Mouse (Mus musculus): ENCODE results near the gene Zfp790. TPM values are rescaled to one million over a fixed set of nuclear protein-coding genes. Genes with fewer than 3 reads are reported as not detected.

Gene Zfp790
- polyA plus RNA-seq (2012; rRNA removed; ENCODE audit: low replicate concordance): 1.6 and 4.1 TPM in 2 replicates

GRCm38 (mm10) chr7:29815910-29816429, at the start of gene Zfp790:
Zfp790 (plus strand) TSS chr7:29816114.

GRCm38 (mm10) chr7:29768090-29768900, 47.6 kb upstream of the Zfp790 start, which contains the start of gene Zfp84:
Zfp84 (plus strand) TSS chr7:29768552.

DNA sequence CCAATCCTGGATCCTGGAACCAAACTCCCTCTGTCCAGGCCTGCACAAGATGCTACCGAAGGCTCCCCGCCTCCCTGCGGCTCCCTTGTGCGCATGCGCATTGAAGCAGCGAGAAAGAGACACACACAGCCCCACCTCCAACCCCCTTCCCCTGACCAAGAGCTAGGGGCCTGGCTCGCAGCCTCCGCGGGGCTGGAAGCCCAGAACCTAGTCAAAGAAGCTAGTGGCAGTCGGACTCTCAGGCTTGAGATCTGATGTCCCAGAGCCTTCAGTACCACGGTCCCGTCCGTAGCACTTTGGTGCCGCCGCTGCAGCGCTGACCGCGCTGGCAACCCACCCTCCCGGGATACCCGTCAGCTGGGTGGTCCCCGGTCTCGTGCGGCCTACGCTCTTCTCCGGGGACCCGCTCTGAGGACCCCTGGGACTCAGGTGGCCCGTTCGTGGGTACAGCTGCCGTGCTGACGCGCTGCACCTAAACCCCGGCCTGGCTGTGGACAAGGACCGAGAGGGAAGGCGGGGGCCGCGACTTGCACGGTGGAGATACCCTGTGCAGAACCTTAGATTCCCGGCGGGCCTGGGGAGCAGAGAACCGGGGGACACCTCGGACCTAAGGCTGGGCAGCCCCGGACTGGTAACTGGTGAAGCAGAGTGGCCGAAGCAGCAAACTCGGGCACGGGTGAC, 31.9 kb upstream of the Zfp790 start, which contains the start of gene Zfp30:
Zfp30 (plus strand) TSS at position 128 of the 681 bp plus-strand sequence.

GRCm38 (mm10) chr7:29853219-29853842, 37.4 kb downstream of the Zfp790 start, which contains the start of gene Zfp940:
Zfp940 (minus strand) TSS chr7:29853669.

GRCm38 (mm10) chr7:29859532-29860517, 43.9 kb downstream of the Zfp790 start, which contains the start of gene Zfp420:
Zfp420 (plus strand) TSS chr7:29859979.

Other genes starting within 250 kb of the Zfp790 start
- not detected in 2 replicates for gene Catsperg2, start 89.1 kb upstream of the Zfp790 start, polyA plus RNA-seq (2012; rRNA removed; ENCODE audit: low replicate concordance)
- gene Zfp84, start 47.6 kb upstream of the Zfp790 start, polyA plus RNA-seq (2012; rRNA removed; ENCODE audit: low replicate concordance): 2.9 and 4.5 TPM in 2 replicates
- gene Zfp30, start 32.1 kb upstream of the Zfp790 start, polyA plus RNA-seq (2012; rRNA removed; ENCODE audit: low replicate concordance): 1.7 and 1.8 TPM in 2 replicates
- 0.26 and 0.37 TPM in 2 replicates for gene Zfp940, start 37.6 kb downstream of the Zfp790 start, polyA plus RNA-seq (2012; rRNA removed; ENCODE audit: low replicate concordance)
- 1.0 and 1.7 TPM in 2 replicates for gene Zfp420, start 43.9 kb downstream of the Zfp790 start, polyA plus RNA-seq (2012; rRNA removed; ENCODE audit: low replicate concordance)
- gene Zfp27, start 90.5 kb downstream of the Zfp790 start, polyA plus RNA-seq (2012; rRNA removed; ENCODE audit: low replicate concordance): 1.6 and 2.8 TPM in 2 replicates
- gene Zfp383, start 92.1 kb downstream of the Zfp790 start, polyA plus RNA-seq (2012; rRNA removed; ENCODE audit: low replicate concordance): 0.43 and 1.5 TPM in 2 replicates
- gene Zfp74, start 138.0 kb downstream of the Zfp790 start, polyA plus RNA-seq (2012; rRNA removed; ENCODE audit: low replicate concordance): 4.8 and 10.8 TPM in 2 replicates
- 2.8 and 4.7 TPM in 2 replicates for gene Zfp568, start 167.8 kb downstream of the Zfp790 start, polyA plus RNA-seq (2012; rRNA removed; ENCODE audit: low replicate concordance)
- gene Zfp14, start 235.3 kb downstream of the Zfp790 start, polyA plus RNA-seq (2012; rRNA removed; ENCODE audit: low replicate concordance): 1.4 and 5.3 TPM in 2 replicates